Mouse (Mus musculus) erythroblast, embryonic 14.5 days (primary cell): ENCODE measurements around the gene Dock3.

ENCODE experiments used
- GATA1 ChIP-seq: IDR thresholded peaks from 2 replicates; pipeline ENCODE4 v1.6.1; 2012; ENCODE audit warnings: low read length, inconsistent platforms, mixed read lengths
- TAL1 ChIP-seq: IDR thresholded peaks from 3 replicates; pipeline ENCODE4 v1.6.1; 2012; ENCODE audit warnings: low read length, inconsistent platforms, mixed read lengths

DNA sequence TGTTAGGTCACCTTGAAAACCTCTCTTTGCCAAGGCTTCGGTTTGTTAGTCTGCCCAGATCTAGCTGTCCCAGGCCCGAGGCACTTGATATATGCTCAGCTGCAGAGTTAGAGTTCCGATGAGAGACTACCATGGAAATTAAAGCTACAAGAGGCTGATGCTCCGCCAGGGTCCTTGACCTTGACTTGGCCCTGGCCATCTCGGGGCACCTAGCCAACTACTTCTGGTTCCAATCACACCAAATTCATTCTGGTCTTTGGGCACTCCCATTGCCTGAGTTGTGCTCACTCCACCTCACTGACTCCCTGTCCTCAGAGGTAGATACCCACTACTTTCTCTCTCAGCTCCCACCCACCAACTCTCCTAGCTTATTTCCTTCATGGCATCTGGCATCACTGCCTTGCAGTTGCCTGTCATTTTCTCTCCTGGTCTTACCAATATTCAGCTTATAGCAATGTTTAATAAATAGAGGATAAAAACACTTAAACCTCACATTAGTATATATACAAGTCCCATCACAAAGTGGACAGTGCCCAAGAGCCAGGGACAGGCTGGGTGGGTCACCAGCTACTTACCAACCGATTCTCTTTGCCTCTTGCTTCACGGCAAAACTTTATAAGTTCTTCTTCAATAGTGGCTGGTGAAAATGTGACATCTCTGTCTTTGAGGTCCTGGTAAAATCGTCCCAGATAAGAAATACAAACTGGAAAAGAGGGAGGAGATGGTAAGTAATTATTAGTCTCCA is 341.0 kb downstream of the Dock3 start:
- TF ChIP-seq TAL1, result no peak
- no peak for TF ChIP-seq GATA1
